Mouse (Mus musculus) liver, adult 2 months (tissue): ENCODE measurements at regions not wholly inside any gene's neighbourhood (a gene's known extent, or its start where the extent isn't known, plus 50 kb on each side); places are given as distances from the start of the nearest gene placed in this dataset.

Experiments used
- DNase-seq: peaks from one replicate; pipeline ENCODE4 v3.0.0-alpha.2; 2011; ENCODE audit warnings: low read depth, low spot score; ENCODE audit errors: extremely low read depth
- H3K27ac ChIP-seq: fragments of 200-500 bp; replicated peaks from 2 replicates; pipeline ENCODE4 v1.5.1; 2012; ENCODE audit warnings: low read depth, mild to moderate bottlenecking, control low read depth, inconsistent platforms, low read length; ENCODE audit not compliant: insufficient read depth
- H3K27me3 ChIP-seq: fragments of 200-500 bp; 2 replicates; pipeline ENCODE4 v1.6.1; 2012; ENCODE audit warnings: mild to moderate bottlenecking, moderate library complexity, low read length, inconsistent platforms; ENCODE audit not compliant: control insufficient read depth, insufficient read depth
- H3K36me3 ChIP-seq: fragments of 200-500 bp; 2 replicates; pipeline ENCODE4 v1.6.1; 2012; ENCODE audit warnings: low read length, inconsistent platforms; ENCODE audit not compliant: control insufficient read depth, insufficient read depth
- H3K4me1 ChIP-seq: fragments of 200-500 bp; 2 replicates; pipeline ENCODE4 v1.6.1; 2011; ENCODE audit warnings: low read length; ENCODE audit not compliant: control insufficient read depth, insufficient read depth
- H3K4me3 ChIP-seq: fragments of 200-500 bp; 2 replicates; pipeline ENCODE4 v1.5.1; 2011; ENCODE audit warnings: low read depth, mild to moderate bottlenecking, control low read depth, low read length, moderate library complexity; ENCODE audit not compliant: insufficient read depth
- H3K79me2 ChIP-seq: fragments of 200-500 bp; 2 replicates; pipeline ENCODE4 v1.6.1; 2012; ENCODE audit warnings: inconsistent platforms, mild to moderate bottlenecking, low read length, moderate library complexity; ENCODE audit not compliant: control insufficient read depth, insufficient read depth
- H3K9ac ChIP-seq: fragments of 200-500 bp; 2 replicates; pipeline ENCODE4 v1.6.1; 2012; ENCODE audit warnings: low read depth, mild to moderate bottlenecking, control low read depth, inconsistent platforms, low read length
- CTCF ChIP-seq: fragments of 200-500 bp; IDR thresholded peaks from 2 replicates; pipeline ENCODE4 v1.5.1; 2011; ENCODE audit warnings: low read depth, low read length, control low read depth
- POLR2A ChIP-seq: fragments of 200-500 bp; IDR thresholded peaks from 2 replicates; pipeline ENCODE4 v1.6.1; 2011; ENCODE audit warnings: low read length, control low read depth; ENCODE audit not compliant: insufficient read depth; ENCODE audit errors: extremely low read depth
- WGBS: fragments of 180-500 bp; shearing (Covaris S2); methylation state at CpG from one replicate; pipeline ENCODE4 v1.1.7; 2018; 5-methylcytosine and 5-hydroxymethylcytosine counted together

DNA sequence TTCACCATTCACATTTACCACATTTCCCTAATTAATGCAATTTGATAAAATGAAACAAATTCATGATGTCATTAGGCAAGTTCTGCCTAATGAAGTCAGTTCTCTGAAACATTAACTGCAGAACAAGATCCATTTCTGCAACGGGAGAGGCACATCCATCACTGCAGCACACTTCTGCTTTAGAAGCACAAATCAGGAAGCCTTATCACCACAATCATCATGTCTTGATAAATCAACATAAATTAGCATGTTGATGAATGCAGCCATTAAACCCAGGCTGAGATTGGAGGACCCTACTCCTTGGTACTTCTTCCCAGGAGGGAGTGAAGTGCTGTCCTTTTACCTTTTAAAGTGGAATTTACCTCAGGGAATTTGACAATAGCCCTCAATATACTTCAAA lies 1195.4 kb downstream of the Defb40 start:
- TF ChIP-seq POLR2A (no peak), CTCF (no peak)
- no peaks in the 10 kb centered on the region for H3K27me3 ChIP-seq
- H3K36me3 ChIP-seq, result no peaks in the 10 kb centered on the region
- peaks cover 4% of the 10 kb centered on the region; the same call in 1 of the 2 replicates for H3K4me1 ChIP-seq
- H3K4me3 ChIP-seq, result no peak overlapping the region
- H3K9ac ChIP-seq, result no peak overlapping the region
- H3K79me2 ChIP-seq, result no peaks in the 10 kb centered on the region
- H3K27ac ChIP-seq, result no peak overlapping the region
- no peak for DNase-seq
- 85% methylated on average over 1 of the region's 1 CpGs for WGBS

- no peaks in the 10 kb centered on the region for H3K36me3 ChIP-seq
- WGBS, result 87% methylated on average over 2 of the region's 2 CpGs
Observed at GRCm38 (mm10) chr8:17781559-17782283, 1196.3 kb downstream of the Defb40 start.

GRCm38 (mm10) chr8:17775411-17775810 lies 1202.6 kb downstream of the Defb40 start:
- H3K27me3 ChIP-seq, result no peaks in the 10 kb centered on the region
- H3K27ac ChIP-seq, result no peak overlapping the region
- H3K4me1 ChIP-seq, result no peaks in the 10 kb centered on the region
- 82% methylated on average over 3 of the region's 3 CpGs for WGBS
- no peak for DNase-seq
- H3K79me2 ChIP-seq, result no peaks in the 10 kb centered on the region
- H3K4me3 ChIP-seq, result no peak overlapping the region
- TF ChIP-seq CTCF (no peak), POLR2A (no peak)
- no peak overlapping the region for H3K9ac ChIP-seq
- H3K36me3 ChIP-seq, result no peaks in the 10 kb centered on the region

More at GRCm38 (mm10) chr8:17781559-17782283, 1196.3 kb downstream of the Defb40 start:
- Histone ChIP-seq H3K79me2 (no peaks in the 10 kb centered on the region), H3K27me3 (no peaks in the 10 kb centered on the region), H3K27ac (no peak overlapping the region), H3K4me1 (peaks cover 4% of the 10 kb centered on the region; the same call in 1 of the 2 replicates), H3K9ac (no peak overlapping the region), H3K4me3 (no peak overlapping the region)
- DNase-seq, result no peak
- TF ChIP-seq POLR2A (no peak), CTCF (no peak)

GRCm38 (mm10) chr8:17773311-17773710 lies 1204.7 kb downstream of the Defb40 start:
- no peaks in the 10 kb centered on the region for H3K79me2 ChIP-seq
- H3K4me1 ChIP-seq, result no peaks in the 10 kb centered on the region
- H3K9ac ChIP-seq, result no peak overlapping the region
- H3K36me3 ChIP-seq, result no peaks in the 10 kb centered on the region
- no peak for DNase-seq
- no peak overlapping the region for H3K4me3 ChIP-seq
- TF ChIP-seq CTCF (no peak), POLR2A (no peak)
- WGBS, result 98% methylated on average over 1 of the region's 1 CpGs
- H3K27ac ChIP-seq, result no peak overlapping the region
- no peaks in the 10 kb centered on the region for H3K27me3 ChIP-seq

- Histone ChIP-seq H3K27ac (peak overlapping the region; percentile 81), H3K36me3 (no peaks in the 10 kb centered on the region), H3K4me1 (peaks cover 6% of the 10 kb centered on the region), H3K9ac (no peak overlapping the region), H3K4me3 (no peak overlapping the region), H3K27me3 (no peaks in the 10 kb centered on the region), H3K79me2 (no peaks in the 10 kb centered on the region)
- no peak for TF ChIP-seq CTCF
- no peak for TF ChIP-seq POLR2A
- peak; percentile 99 for DNase-seq
- WGBS, result 17% methylated on average over 5 of the region's 5 CpGs
Observed at GRCm38 (mm10) chr8:17767441-17768007, 1210.5 kb downstream of the Defb40 start.

- 78% methylated on average over 3 of the region's 3 CpGs for WGBS
Observed at GRCm38 (mm10) chr8:17724672-17725071, 1253.4 kb downstream of the Defb40 start.

More at GRCm38 (mm10) chr8:17724672-17725071, 1253.4 kb downstream of the Defb40 start:
- no peaks in the 10 kb centered on the region for H3K27me3 ChIP-seq
- no peaks in the 10 kb centered on the region for H3K36me3 ChIP-seq
- no peaks in the 10 kb centered on the region for H3K4me1 ChIP-seq
- H3K9ac ChIP-seq, result no peak overlapping the region
- no peaks in the 10 kb centered on the region for H3K79me2 ChIP-seq
- no peak for TF ChIP-seq POLR2A
- TF ChIP-seq CTCF, result no peak
- no peak overlapping the region for H3K4me3 ChIP-seq
- DNase-seq, result no peak
- no peak overlapping the region for H3K27ac ChIP-seq
